Mouse (Mus musculus): ENCODE data around the gene Cbarp.
A peak's percentile ranks its signal among the peaks of the same experiment; 100 is the strongest.

Gene Cbarp

DNA sequence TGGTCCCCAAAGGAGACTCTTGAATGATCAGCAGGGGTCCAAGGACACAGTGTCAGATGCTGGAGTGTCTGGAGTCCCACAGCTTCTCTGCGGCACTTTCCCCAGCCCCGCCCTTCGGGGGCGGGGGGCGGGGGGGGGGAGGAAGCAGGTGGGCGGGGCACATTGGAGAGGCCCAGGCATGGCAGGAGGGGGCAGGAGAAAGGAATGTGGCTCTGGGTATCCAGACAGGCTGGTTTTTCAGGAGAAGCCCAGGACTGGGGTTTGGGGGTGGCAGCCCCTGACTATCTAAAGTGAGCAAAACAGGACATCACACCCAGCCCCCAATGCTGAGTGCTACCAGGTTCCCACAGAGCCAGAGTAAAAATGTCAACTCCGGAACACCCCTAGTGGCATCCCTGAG is 43.4 kb downstream of the Cbarp start:
- peak; percentile 61 for DNase-seq (ENCODE audit: low spot score)

- no peak for DNase-seq (ENCODE audit: low spot score)
These were observed 45.1 kb downstream of the Cbarp start for GRCm38 (mm10) chr10:80095547-80095946.

DNA sequence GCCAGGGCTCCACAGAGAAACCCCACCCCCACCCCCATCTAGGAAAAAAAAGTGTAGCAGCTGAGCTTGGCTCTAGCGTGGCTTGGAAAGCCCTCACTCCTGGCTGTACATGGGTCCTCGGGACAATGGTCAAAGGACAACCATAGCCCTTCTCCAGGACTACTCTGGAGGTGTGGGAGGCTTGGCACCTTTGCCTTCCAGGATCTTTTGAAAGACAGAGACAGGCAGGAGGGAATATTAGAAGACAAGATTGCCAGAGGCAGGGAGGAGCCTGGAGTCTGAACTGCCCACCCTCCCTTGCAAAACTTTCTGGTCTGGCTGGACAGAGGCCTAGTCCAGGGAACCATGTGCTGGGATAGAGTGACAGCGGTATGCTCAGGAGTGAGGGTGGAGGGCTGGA is 46.0 kb downstream of the Cbarp start:
- no peak for DNase-seq (ENCODE audit: low spot score)

DNA sequence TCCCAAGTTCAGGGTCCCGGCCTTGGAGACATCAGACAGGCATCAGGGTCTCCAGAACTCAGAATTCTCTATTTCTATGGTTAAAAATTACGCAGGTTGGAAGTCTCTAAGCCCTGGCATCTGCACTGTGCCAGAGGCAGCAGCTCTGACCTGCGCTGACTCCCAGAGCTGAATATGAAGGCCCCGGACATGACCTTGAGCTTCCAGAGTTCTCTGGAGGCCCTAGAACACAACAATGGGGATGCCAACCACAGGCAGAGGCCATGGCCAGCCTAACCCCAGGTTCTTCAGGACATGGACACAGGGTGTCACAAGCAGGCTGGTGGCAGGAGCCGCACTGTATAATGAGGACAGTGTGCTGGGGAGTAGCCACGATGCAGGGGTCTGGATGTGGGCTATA is 46.5 kb downstream of the Cbarp start:
- DNase-seq (ENCODE audit: low spot score), result no peak

DNA sequence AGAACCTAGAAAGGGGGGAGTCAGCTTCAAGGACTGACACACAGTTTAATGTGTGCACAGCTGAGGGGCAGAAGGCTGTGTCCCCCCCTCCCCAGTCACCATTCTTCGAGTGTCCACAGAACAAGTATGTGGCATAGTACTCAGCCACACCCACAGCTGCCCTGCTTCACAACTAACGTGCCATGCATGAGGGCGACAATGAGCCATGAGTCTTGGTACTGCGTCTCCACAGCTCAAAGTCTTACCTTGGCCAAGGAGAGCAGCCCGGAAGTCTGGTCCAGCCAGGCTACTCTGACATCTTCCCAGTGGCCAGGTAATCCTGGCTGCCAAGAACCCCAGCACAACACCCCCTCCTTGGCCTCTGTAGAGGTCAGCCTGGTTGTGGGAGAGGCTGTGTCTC is 47.9 kb downstream of the Cbarp start:
- no peak for DNase-seq (ENCODE audit: low spot score)

GRCm38 (mm10) chr10:80091527-80091926 is 49.1 kb downstream of the Cbarp start:
- no peak for DNase-seq (ENCODE audit: low spot score)

DNA sequence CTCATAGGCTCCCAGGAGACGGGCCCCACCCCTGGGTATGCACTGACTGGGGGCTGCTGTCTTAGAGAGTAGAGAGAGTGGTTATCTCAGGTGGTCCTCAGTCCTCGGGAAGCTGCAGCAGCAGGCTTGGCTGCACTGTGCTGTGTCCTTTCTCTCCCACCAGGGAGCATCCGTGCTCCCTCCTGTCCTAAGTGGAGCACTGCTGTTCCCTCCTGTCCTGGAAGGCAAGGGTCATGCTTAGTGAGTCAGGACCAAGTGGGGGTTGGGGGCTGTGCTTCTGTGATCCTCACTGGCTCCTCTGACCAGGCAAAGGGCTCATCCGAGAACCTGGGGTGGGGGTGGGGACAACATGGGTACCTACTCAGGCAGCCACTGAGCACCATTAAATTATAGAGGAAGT is 51.5 kb downstream of the Cbarp start:
- DNase-seq (ENCODE audit: low spot score), result peak; percentile 41

GRCm38 (mm10) chr10:80087483-80087882 is 53.2 kb downstream of the Cbarp start:
- no peak for DNase-seq (ENCODE audit: low spot score)

DNA sequence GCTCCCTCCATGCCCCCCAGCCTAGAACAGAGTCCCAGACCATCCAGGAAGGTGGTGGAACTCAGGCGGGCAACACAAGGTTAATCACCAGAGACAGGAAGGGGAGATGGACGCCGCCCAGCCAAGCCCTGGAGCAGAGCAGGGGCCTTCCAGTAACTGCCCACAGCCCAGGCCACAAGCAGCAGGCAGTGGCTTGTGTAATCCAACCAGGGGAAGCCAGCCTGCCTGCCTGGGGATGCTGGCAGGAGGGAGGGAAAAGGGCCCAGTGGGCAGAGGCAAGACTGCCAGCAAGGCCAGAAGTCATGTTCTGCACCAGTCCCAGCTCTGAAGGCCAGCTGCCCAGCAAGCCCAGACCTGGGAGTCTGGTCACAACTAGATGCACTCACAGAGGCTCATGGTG is 53.8 kb downstream of the Cbarp start:
- no peak for DNase-seq (ENCODE audit: low spot score)

DNA sequence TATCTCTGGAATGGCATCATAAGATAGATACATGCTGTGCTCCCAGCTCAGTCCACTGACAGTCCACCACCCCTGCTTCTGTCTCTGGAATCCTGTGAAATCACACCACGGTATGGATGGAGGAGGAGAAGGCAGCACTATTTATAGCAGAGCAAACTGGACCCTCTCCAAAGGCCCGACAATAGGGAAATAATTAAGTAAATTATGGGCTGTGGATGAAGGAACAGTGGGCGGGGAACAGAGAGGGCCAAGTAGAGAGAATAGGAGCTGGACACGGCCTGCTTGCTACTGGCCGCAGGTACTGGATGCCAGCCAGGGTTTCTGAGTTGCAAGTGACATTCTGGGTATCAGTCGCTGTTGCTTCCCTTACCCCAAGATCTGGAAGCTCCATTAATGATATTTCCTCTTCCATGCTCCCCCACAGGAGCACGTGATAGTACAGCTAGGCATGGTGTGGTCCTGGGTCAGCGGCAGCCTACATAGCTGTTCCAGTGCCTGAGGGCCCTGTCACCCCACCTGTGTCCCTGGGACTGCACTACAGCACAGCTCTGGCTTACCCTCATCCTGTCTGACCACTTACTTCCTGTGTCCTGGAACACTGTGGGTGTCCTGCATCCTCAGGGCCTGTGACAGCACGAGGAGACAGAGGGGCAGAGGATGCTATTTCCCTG is 55.7 kb downstream of the Cbarp start:
- no peak for DNase-seq (ENCODE audit: low spot score)

DNA sequence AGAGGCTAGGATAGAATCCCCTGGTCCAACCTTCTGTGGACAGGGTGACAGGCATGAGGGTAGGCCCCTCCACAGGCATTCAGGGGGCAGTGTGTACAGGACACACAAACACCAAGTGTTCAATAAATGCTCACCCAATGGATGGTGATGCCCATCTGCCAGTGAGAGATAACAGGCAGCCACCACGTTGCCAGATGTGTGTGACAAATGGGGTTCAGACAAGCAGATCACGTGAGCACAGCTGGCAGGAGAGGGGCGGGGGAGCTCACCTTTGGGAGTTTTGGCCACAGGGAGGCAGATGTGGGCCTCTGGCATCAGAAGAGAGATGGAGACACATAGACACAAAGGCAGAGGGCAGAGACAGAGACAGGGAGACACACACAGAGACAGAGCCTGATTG is 59.6 kb downstream of the Cbarp start:
- no peak for DNase-seq (ENCODE audit: low spot score)
